Mouse (Mus musculus) ovary, postnatal 14 days (tissue): Measurements from ENCODE around the gene Exoc3l.
"Not testable (repeated sequence)": the region's sequence is repeated elsewhere in the genome, so short reads cannot be mapped to it uniquely, and the experiment has no call there.

ENCODE experiments used
- DNase-seq: peaks from one replicate; pipeline ENCODE4 v3.0.0; 2022; ENCODE audit warnings: low spot score

Gene Exoc3l

DNA sequence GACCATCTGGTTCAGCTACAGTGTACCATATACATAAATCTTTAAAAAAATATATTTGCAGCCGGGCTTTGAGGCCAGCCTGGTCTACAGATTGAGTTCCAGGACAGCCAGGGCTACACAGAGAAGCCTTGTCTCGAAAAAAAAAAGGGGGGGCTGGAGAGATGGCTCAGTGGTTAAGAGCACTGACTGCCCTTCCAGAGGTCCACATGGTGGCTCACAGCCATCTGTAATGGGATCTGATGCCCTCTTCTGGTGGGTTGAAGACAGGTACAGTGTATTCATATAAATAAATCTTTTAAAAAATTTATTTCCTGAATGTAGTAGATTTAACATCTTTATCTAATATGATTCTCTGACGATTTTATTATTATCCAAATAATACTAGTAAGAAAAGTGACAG, 4.1 kb downstream of the Exoc3l start:
- not testable (repeated sequence) for DNase-seq

DNA sequence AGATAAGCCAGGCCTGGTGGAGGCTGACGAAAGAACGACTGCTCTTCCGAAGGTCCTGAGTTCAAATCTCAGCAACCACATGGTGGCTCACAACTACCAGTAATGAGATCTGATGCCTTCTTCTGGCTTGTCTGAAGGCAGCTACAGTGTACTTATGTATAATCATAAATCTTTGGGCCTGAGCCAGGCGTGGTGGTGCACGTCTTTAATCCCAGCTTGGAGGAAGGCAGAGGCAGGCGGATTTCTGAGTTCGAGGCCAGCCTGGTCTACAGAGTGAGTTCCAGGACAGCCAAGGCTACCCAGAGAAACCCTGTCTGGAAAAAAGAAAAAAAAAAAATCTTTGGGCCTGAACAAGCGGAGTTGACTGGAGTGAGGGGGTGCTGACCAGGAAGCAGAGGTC, 4.5 kb downstream of the Exoc3l start:
- not testable (repeated sequence) for DNase-seq

GRCm38 (mm10) chr8:105290554-105291314, 5.2 kb downstream of the Exoc3l start:
- DNase-seq = peak; percentile 89

DNA sequence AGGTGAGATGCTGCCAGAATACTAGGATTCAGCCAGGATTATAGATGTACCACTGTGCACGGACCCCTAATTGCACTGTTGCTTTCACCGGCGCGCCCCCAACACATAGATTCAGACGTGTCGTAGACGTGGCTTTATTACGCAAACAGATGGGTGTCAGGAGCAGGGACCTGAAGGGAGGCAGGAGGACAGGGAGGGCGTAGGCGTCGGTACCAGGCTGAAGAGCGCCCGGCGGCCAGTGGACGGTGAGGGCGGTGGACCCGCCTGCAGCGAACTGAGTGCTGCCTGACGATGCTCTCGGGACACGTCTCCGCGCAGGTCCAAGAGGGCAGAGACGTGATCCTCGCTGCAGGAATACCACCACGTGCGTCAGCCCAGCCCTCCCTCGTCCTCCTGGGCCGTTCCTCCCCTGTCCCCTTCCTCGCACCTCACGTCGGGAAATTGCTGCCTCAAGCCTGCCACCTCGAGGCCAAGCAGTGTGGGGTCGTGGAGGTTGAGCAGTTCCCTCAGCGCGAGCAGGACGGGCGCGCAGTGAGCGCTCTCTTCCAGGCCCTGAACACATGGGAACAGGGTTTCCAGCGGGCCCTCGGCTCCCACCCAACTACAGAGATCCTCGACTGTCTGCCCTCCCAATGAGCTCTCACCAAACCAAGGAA, 6.0 kb downstream of the Exoc3l start, which contains the start of gene 4931428F04Rik:
TSS of gene 4931428F04Rik (minus strand) at position 60 of the 656 bp plus-strand sequence.
- DNase-seq = no peak

DNA sequence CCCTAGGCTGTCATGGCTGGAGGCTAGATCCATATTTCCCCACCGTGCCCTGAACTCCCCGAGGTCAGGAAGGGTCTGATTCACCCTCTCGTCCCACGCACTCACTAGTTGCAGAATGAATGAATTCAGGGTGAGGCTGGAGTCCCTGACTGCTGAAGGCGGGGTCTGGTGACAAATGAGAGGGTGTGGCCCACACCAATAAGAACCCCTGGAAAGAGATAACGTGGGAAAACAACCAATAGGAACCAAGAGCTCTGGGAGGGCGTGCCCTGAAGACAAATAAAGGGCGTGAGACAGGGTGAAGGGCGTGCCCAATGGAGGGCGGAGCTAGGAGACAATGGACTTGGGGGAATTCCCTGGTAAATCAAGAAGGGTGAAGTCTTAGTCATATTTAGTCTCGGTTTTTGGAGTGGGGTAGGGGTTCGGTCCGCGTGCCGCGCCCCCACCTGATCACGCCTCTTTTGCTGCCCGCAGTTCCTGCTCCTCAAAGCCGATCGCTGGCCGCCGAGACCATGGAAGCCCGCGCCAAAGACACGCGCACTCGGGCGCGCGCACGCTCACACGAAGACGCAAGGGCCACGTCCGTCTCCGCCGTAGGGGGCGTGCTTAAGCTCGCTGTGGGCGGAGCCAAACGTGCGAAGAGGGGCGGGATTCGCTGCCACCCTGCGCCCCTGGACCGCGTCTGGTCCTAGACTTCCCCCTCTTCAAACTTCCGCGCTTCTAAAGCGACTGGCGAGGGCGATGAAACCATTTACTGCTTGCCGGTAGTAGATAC, 6.8 kb downstream of the Exoc3l start:
- peak; percentile 91 for DNase-seq

DNA sequence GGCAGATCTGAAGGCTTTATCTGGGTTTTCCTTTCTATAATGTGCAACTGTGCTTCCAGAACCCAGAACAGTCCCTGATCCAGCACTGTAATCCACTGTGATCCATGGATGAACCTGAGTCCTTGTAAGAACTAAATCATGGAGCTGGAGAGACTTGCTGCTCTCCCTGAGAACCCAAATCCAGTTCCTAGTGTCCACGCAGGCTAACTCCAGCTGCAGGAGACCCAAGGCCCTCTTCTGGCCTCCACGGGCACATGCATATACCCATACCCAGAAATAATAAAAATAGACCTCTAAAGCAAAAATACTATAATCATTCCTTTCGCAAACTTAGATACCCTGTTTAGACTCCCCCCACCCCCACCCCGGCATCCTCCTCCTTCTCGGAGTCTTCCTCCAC, 7.7 kb downstream of the Exoc3l start:
- no peak for DNase-seq

- no peak for DNase-seq
Measured at GRCm38 (mm10) chr8:105286907-105287306, 9.0 kb downstream of the Exoc3l start.

DNA sequence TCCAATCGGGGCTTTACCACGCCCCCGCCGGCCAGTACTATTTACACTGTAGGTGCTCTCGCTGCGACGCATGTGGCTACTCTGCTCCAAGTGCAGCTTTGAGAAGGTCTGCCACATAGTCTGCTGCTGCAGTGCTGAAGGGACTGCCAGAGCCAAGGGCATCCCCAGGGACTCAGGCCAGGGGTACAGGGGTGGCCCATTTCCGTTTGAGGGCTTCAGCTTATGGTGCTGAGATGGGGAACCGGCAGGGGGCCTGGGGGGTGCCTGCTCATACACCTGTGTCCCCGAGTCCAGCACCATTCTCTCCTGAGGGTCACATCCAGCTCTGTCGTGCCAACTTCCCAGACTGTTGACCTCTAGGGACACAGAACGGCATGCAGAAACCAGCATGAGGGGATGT, 10.4 kb downstream of the Exoc3l start:
- no peak for DNase-seq

GRCm38 (mm10) chr8:105283074-105283473, 12.8 kb downstream of the Exoc3l start:
- DNase-seq = no peak

GRCm38 (mm10) chr8:105282239-105282638, 13.7 kb downstream of the Exoc3l start:
- DNase-seq = no peak

DNA sequence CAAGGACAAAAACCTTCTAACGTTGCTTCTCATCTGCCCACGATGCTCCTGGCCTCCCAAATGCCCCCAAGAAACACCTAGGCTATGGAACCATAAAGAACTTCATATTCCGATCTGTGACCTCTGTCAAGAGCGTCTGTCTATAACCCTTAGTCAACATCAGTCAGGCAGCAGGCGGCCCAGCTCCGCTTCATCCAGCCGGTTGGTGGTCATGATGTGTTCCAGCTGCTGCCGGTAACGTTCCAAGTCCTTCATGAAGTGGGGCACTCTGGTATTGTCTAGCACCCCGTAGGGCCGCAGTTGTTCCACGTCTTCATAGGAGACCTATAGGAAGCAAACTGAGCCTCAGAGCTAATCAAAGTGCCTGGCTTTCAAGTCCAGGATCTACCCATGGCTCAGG, 14.1 kb downstream of the Exoc3l start:
- no peak for DNase-seq

GRCm38 (mm10) chr8:105280567-105280966, 15.3 kb downstream of the Exoc3l start:
- no peak for DNase-seq

GRCm38 (mm10) chr8:105278911-105279334, 17.0 kb downstream of the Exoc3l start:
- peak; percentile 69 for DNase-seq

GRCm38 (mm10) chr8:105276292-105277120, 19.4 kb downstream of the Exoc3l start:
- no peak for DNase-seq

DNA sequence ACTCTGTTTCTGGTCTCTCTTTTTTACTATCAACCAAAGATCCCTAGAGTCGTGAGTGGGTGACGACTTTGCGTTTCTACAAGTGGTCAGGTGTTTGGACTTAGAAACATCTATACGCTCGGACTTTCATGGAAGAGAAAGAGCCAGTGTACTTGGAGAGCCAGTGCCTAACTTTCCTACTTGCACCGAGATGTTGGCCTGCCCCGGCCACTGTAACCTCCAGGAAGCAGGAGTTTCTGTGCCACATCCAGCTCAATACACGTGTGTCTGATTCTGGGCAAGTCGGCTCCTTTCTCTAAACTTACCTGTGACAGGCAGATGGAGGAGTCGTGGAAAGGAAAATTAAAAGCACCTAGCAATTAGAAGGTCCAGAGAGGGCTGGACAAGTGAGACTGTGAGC, 20.1 kb downstream of the Exoc3l start, which contains the start of gene Nol3:
TSS of gene Nol3 (plus strand) at position 301 of the 400 bp plus-strand sequence.
- DNase-seq = no peak

DNA sequence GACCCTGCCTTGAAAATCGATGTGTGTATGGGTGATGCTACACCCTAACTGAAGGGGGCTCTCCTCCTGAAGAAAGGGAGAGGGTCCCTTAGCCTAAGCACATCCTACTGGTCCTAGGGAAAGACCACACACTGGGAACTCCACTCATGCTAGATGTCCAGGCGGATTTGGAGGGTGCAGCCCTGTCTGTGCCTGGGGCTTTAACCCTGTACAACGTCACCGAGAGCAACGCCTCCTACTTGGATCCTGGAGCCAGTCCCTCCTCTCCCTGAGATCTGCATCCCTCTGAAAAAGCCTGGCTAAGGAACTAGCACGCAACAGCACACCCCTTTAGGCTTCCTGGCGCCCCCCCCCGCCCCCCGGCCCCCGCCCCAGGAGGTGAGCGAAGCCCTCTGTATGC, 20.5 kb downstream of the Exoc3l start:
- DNase-seq = no peak

GRCm38 (mm10) chr8:105270916-105271186, 25.1 kb downstream of the Exoc3l start:
- no peak for DNase-seq

- no peak for DNase-seq
Measured at GRCm38 (mm10) chr8:105270101-105270915, 25.6 kb downstream of the Exoc3l start.

- no peak for DNase-seq
Measured at GRCm38 (mm10) chr8:105269461-105269947, 26.4 kb downstream of the Exoc3l start, which contains the start of gene Hsf4. Gene Hsf4 (plus strand): TSS chr8:105269801.

DNA sequence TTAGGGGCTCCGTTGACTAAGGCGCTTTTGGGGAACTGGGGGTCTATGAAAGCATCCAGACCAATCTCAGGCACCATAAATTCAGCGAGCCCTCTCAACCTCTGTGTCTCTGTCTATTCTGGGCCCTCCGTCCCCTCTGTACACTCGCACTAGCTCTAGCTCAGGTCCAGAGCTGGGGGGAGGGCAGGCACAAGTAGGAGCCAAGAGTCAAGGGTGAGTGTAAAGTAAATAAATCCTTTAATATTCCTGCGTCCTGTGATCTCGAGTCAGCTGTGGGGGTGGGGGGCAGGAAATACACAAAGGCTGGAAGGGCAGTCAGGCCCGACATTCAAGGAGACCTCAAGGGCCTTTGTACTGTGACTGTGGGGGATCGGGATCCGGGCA, 26.8 kb downstream of the Exoc3l start:
- DNase-seq = no peak
